Mouse (Mus musculus) inflammation-experienced regulatory T-cells, adult 6 months (primary cell): Measurements from ENCODE around the gene Sumo2. TPM values are rescaled to one million over a fixed set of nuclear protein-coding genes. Genes with fewer than 3 reads are reported as not detected.
"Not testable (repeated sequence)": the region's sequence is repeated elsewhere in the genome, so short reads cannot be mapped to it uniquely, and the experiment has no call there.

Source experiments
- ATAC-seq: one replicate; pipeline ENCODE4 v1.8.0; 2017
- polyA plus RNA-seq, 3 experiments: library from polyadenylated mRNA; unstranded; fragments of 100-300 nt; shearing (Covaris generic); gene quantifications; one replicate each; pipeline ENCODE4 v1.2.1; 2017

Gene Sumo2
- polyA plus RNA-seq, 3 experiments from 2014 or later: 668 to 906 (median 737) TPM

- no peak for ATAC-seq
Observed at GRCm38 (mm10) chr11:115518693-115519092, 17.4 kb downstream of the Sumo2 start.

DNA sequence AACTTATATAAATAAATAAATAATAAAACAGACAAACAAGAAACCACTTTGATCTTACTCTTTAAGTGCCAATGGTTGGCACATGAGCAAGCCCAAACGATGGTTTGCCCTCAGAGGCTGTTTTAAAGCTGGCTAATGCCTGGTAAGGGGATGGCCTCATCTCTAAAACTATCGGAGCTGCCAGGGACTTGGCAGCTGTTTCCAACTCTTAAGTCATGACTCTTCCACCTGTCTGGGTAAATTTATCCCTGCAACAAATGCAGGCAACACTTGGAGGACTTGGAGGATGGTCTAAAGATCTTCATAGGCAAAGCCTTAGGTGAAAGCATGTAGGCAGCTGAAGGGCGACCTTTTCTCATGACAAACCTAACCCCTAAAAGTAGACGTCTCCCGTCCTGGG lies 19.1 kb downstream of the Sumo2 start:
- no peak for ATAC-seq

DNA sequence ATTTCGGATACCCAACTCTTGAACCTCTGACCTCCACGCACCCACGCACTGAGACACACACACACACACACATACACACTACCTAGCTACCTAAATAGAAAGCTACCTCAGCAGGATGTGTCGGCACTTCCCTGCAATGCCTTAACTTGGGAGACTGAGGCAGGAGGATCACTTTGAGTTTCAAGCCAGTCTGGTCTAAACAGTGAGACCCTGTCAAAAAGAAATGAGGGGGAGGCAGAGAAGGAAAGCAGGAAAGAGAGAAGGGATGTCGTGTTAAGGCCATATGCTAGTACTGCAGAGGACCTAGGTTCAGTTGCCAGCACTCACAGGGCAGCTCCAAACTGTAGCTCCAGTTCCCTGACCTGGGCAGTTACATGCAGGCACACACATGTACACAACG lies 21.1 kb downstream of the Sumo2 start:
- no peak for ATAC-seq

GRCm38 (mm10) chr11:115514238-115514663 lies 21.8 kb downstream of the Sumo2 start, which contains the start of gene Jpt1:
Jpt1 (minus strand) TSS chr11:115514387.
- peak; percentile 96 for ATAC-seq

DNA sequence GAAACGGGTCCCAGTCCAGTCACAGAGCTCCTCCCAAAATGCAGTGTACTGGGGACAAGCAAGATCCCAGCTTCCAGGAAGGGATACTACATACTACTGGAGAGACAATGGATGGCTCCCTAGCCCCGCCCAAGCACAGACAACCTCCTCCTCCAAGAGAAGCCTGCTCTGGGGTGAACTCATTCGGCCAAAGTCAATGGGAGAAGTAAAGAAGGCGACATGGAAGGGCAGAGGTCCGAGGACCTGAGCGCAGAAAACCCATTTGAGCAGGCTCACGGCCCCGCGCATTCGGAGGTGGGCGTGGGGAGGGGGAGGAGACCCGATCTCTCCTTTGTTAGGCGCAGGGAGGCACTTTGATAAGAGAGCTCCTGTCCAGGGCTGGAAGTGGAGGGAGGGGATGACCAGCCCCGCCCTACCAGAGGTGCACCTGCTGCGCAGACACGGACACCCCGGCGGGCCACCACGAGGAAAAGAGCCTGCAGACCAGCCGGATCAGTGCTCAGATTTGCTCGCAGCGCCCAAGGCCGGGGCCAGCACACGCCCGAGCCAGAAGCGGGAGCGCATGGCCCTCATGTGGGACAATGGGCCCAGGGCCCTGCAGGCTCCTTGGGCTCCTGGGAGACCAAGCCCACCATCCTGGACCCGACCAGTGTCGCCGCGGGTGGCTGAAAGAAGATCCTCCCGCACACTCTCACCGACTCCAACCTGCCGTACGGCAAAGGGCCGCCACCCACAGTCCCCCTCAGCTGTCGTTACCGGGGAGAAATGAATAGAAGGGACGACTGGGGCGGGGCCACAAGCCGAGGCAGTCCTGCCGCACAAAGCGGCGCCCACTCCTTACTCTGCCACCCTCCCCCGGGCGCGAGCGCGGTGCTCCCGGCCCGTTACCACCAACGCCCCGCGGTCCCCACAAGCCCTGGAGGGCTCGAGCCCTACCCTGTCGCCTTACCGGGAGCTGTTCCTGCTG lies 22.5 kb downstream of the Sumo2 start:
- peak; percentile 43 for ATAC-seq

DNA sequence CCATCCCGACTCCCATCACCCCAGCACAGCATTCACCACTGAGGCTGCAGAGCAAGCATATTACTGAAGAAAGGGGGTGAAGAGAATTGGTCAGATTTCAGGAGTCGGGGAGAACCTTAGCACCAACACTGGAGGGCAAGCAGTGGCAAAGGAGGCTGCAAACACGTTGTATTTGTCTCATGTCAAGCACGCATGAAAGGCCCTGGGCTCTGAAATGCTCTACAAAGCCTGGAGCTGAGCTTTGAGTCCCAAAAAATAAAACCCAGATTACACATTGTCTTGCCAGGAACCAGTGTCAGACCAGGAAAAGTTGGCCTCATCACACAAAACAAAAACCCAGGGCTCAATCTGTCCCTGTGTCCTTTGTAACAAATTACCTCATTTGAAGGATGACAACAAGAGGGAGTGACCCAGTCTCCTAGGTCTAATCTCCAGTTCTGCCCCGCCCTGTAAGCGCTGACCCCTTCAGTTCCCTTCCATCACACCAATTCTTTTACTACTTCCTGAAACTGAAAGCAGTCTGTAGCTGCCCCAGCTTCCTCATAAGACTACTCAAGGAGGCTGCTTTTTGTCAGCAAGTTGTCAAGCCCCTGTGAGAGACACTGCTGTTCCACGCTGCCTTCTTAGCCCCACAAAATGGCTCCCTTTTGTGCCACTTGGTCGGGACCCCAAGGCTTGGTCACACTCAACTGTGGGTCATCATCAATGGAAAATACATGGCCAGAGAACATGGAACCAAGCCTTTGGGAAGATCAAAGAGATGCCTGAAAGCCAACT lies 23.5 kb downstream of the Sumo2 start:
- peak; percentile 17 for ATAC-seq

GRCm38 (mm10) chr11:115512004-115512403 lies 24.1 kb downstream of the Sumo2 start:
- no peak for ATAC-seq

GRCm38 (mm10) chr11:115511121-115511520 lies 25.0 kb downstream of the Sumo2 start:
- no peak for ATAC-seq

DNA sequence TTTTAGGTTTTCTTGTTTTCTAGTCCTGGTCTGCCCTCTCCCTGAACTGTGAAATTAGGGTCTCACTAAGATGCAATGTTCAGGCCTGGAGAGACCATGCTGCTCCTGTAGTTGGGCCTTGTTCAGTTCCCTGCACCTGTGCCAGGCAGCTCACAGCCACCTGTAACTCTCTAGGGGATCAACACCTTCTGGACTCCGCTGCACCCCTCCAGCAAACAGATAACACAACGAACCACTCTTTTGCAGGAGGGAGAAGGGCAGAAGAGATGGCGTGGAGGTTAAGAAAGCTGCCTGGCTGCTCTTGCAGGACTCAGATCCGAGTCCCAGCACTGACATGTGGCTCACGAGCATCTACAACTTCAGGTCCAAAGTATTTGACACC lies 25.6 kb downstream of the Sumo2 start:
- ATAC-seq: no peak

DNA sequence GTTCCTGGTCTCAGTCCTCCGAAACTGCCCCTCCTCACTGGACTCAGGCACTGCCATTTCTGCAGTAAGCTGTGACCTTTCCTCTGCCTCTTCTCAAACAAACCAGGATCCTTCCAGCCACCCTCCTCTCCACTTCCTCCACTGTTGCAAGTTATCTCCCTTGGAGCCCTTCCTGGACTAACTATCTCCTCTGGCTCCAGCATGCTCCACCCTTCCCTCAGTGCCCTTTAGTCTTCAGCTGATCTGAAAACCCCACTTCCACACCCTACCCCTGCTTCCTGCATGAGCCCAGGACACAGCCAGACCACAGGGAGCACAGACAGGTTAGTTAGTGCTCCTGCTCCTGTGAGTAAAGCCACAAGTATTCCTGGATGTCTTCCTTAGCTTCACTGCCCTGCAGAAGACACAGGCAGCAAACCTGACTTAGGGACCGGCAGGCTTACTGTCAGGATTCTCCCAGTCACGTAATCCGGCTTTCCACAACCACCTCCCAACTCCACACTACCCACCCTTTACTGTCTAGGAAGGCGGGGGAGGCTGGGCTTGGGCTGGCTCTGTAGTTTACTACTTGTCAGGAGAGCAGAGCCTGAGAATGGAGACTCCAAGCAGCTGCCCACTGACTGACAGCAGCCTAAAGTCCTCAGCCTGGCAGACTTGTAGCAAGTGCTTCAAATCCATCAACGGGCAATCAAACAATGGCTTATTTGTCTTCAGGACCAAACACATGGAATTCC lies 26.1 kb downstream of the Sumo2 start:
- no peak for ATAC-seq

GRCm38 (mm10) chr11:115508061-115508460 lies 28.0 kb downstream of the Sumo2 start:
- peak; percentile 76 for ATAC-seq

- no peak for ATAC-seq
Observed at GRCm38 (mm10) chr11:115506586-115506985, 29.5 kb downstream of the Sumo2 start.

GRCm38 (mm10) chr11:115502636-115503035 lies 33.4 kb downstream of the Sumo2 start:
- no peak for ATAC-seq

DNA sequence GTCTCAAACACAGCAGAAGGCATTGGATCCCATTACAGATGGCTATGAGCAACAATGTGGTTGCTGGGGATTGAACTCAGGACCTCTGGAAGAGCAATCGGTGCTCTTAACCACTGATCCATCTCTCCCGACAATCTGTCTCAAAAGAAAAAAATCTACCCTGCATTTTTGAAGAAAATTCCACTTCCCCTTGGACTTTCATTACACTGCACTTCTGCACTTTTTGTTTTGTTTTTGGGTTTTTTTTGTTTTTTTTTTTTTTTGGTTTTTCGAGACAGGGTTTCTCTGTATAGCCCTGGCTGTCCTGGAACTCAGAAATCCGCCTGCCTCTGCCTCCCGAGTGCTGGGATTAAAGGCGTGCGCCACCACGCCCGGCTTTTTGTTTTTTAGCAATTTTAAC lies 39.5 kb downstream of the Sumo2 start:
- not testable (repeated sequence) for ATAC-seq

- ATAC-seq: no peak
Observed at GRCm38 (mm10) chr11:115492387-115492786, 43.7 kb downstream of the Sumo2 start.

DNA sequence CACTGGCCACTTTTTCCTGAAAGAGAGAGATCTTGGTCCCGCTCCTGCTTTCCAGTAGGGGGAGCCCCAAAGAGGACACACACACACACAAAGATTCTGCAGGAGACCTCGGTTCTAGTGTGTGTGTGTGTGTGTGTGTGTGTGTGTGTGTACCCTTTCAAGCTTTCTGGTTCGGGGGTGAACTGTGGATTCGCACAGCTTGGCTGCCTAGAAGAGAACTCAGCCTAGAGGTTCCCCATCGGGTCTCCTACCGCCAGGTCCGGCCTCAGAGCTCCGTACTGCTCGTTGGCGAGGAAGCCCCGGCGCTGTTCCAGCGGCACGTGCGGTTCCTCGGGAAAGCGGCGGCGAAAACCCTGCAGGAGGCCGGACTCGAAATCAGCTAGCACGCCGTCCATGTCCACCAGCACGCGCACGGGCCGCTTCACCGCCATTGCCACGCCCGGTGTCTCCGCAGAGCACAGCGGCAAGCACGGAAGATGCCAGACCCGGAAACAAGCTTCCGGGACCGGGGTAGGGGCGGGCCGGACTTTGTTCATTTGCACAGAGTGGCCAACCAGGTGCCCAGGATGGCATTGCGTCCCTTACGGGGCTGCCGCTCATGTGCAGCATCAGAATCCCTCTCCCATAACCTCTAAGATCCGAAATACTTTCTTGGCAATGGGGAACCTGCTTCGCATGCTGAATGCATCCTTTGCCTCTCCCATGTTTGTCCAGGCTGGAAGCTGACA lies 44.6 kb downstream of the Sumo2 start, which contains the start of gene Nt5c:
Gene Nt5c (minus strand): TSS at position 507 of the 728 bp plus-strand sequence.
- peak; percentile 98 for ATAC-seq

DNA sequence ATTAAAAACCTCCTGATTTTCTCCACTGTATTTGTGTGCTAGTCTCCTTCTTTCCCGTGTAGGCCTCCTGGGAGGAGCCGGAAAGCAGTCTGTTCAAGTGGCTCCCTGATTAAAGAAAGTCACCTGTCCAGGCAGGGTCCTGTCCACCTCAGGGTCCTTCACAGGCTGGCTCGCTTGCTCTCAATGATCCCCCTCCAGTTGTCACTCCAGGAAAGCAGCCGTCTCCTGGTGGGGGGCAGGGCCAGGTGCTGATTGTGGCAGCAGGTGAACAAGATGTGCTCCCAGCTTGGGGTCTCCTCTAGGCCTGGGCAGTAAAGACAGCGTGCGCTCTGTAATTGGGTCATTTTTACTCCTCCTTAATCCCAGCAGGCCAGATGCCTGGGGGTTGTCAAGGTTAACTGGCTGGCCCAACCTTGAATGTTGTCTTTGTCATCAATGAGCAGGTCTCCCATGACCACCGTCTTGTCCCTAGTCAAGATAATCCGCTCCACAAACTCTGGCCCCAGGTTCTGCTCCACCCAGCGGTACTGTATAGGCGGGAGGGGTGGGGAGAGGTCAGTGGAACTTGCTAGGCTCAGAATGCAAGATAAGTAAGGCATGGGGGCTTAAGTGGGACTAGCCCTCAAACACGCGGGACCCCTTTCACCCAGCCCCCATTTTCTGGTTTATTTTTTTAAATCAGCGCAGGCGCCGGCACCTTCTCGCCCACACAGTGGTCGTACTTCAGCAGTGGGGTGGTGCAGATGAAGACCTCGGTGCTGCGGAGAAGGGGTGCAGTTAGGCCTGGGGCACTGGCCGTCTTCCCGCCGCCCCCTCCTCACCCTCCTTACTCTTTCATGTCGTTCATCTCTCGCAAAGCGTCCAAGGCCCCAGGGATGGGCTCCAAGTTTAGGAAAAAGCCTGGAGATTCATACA lies 45.4 kb downstream of the Sumo2 start:
- no peak for ATAC-seq

DNA sequence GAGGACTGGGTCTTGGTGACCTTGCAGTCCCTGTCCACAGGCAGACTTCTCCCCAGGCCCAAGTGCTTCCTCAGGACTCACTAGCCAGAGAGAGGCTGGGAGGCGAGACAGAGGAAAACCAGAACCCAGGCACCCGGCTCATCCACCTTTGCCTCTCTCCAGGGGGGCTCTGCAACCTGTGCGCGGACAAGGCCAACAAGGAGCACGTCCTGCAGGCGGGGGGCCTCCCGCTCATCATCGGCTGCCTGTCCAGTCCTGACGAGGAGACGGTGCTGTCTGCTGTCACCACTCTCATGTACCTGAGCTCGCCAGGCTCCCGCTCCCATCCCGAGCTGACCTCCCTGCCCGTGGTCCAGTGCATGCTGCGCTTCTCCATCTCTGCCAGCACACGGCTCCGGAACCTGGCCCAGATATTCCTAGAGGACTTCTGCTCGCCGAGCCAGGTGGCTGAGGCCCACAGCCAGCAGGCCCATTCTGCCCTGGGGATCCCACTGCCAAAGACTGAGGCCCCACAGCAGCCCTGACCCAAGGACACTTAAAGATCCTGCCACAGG lies 47.4 kb downstream of the Sumo2 start:
- no peak for ATAC-seq

DNA sequence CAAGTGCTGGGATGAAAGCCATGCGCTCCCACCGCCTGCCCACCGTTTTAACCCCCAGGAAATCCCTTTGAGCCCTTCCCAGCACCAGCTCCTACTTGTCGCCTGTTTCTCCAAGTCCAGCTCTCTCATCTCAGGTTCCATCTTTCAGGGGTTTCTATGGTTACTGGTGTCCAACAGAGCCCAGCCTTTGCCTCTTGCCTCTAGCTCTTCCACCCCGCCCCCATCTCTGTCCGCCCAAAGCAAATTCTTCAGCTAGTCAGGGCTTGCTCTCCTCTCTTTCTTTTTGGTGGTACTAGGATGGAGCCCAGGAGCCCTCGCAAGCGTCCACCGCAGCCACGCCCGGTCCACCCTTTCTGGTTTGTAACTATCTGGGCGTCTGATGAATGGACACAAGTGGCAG lies 50.9 kb downstream of the Sumo2 start:
- ATAC-seq: no peak

GRCm38 (mm10) chr11:115483726-115484125 lies 52.4 kb downstream of the Sumo2 start:
- ATAC-seq: peak; percentile 36
